Mouse (Mus musculus) hindbrain, embryonic 16.5 days (tissue): ENCODE data around the gene Xab2. TPM values are rescaled to one million over a fixed set of nuclear protein-coding genes. Genes with fewer than 3 reads are reported as not detected.

Experiments
- ATAC-seq: fragments of 200-750 bp; cut with Nextera tagmentation; 2 replicates; pipeline ENCODE4 v1.8.0; 2017; ENCODE audit warnings: moderate TSS enrichment, moderate library complexity
- H3K27ac ChIP-seq: fragments of 300-500 bp; sonication (generic); 2 replicates; pipeline ENCODE4 v1.5.1; 2014; ENCODE audit warnings: low read depth, mild to moderate bottlenecking, control low read depth, low read length, moderate library complexity
- H3K27me3 ChIP-seq: fragments of 300-500 bp; sonication (generic); replicated peaks from 2 replicates; pipeline ENCODE4 v1.6.1; 2014; ENCODE audit warnings: low read length; ENCODE audit not compliant: control insufficient read depth, insufficient read depth
- H3K36me3 ChIP-seq: fragments of 300-500 bp; sonication (generic); 2 replicates; pipeline ENCODE4 v1.6.1; 2014; ENCODE audit warnings: mild to moderate bottlenecking, low read length, moderate library complexity, mixed read lengths; ENCODE audit not compliant: control insufficient read depth, insufficient read depth
- H3K4me1 ChIP-seq: fragments of 300-500 bp; sonication (generic); 2 replicates; pipeline ENCODE4 v1.6.1; 2014; ENCODE audit warnings: low read depth, low read length; ENCODE audit not compliant: control insufficient read depth, insufficient read depth
- H3K4me2 ChIP-seq: fragments of 300-500 bp; sonication (generic); 2 replicates; pipeline ENCODE4 v1.6.1; 2014; ENCODE audit warnings: mild to moderate bottlenecking, low read length, control low read depth, moderate library complexity
- H3K4me3 ChIP-seq: fragments of 300-500 bp; sonication (generic); 2 replicates; pipeline ENCODE4 v1.5.1; 2014; ENCODE audit warnings: mild to moderate bottlenecking, low read length, control low read depth, moderate library complexity
- H3K9ac ChIP-seq: fragments of 300-500 bp; sonication (generic); 2 replicates; pipeline ENCODE4 v1.6.1; 2014; ENCODE audit warnings: low read depth, mild to moderate bottlenecking, control low read depth, low read length, moderate library complexity
- H3K9me3 ChIP-seq: fragments of 300-500 bp; sonication (generic); 2 replicates; pipeline ENCODE4 v1.6.1; 2014; ENCODE audit warnings: mild to moderate bottlenecking, low read length, moderate library complexity; ENCODE audit not compliant: control insufficient read depth
- WGBS: fragments of 180-500 bp; shearing (Covaris S2); extraction: QIAGEN DNeasy Blood & Tissue Kit; methylation state at CpG from one replicate; pipeline ENCODE4 v1.1.7; 2014; 5-methylcytosine and 5-hydroxymethylcytosine counted together
- polyA plus RNA-seq: library from polyadenylated mRNA; unstranded; fragments of >200 nt; fragmentation: Nextera tagmentation; extraction: Ambion mirVana; gene quantifications from 2 replicates; pipeline ENCODE4 v1.2.1, GENCODE M21; 2015

The Xab2 gene
- 46.7 and 51.4 TPM in 2 replicates for polyA plus RNA-seq

GRCm38 (mm10) chr8:3621199-3621970 is at the start of gene Xab2, which contains the start of gene Pet100:
TSS of gene Xab2 (minus strand) at chr8:3621316.
TSS of gene Pet100 (plus strand) at chr8:3621548.
- Histone ChIP-seq H3K9ac (peak within 1 kb of the TSS; percentile 79), H3K27me3 (no peaks in the 10 kb centered on the region), H3K4me1 (peaks cover 16% of the 10 kb centered on the region), H3K9me3 (no peaks in the 10 kb centered on the region), H3K36me3 (peaks cover 13% of the 10 kb centered on the region), H3K4me3 (peak within 1 kb of the TSS; percentile 83), H3K4me2 (peak within 1 kb of the TSS; percentile 94), H3K27ac (no peak within 1 kb of the TSS)
- under 1% methylated on average over 37 of the region's 37 CpGs for WGBS
- ATAC-seq, result peak; percentile 97

GRCm38 (mm10) chr8:3670388-3670787 is 49.3 kb upstream of the Xab2 start:
- no peak overlapping the region for H3K4me2 ChIP-seq
- ATAC-seq, result no peak
- H3K4me3 ChIP-seq, result no peak overlapping the region
- H3K9ac ChIP-seq, result no peak overlapping the region
- no peaks in the 10 kb centered on the region; the same call in 1 of the 2 replicates for H3K4me1 ChIP-seq
- no peaks in the 10 kb centered on the region for H3K36me3 ChIP-seq
- no peaks in the 10 kb centered on the region for H3K9me3 ChIP-seq
- no peaks in the 10 kb centered on the region for H3K27me3 ChIP-seq
- WGBS, result 87% methylated on average over 2 of the region's 2 CpGs
- no peak overlapping the region for H3K27ac ChIP-seq

GRCm38 (mm10) chr8:3665507-3665906 is 44.4 kb upstream of the Xab2 start, which contains the start of gene Mcemp1:
TSS of gene Mcemp1 (plus strand) at chr8:3665754.
- Histone ChIP-seq H3K36me3 (no peaks in the 10 kb centered on the region), H3K9ac (no peak within 1 kb of the TSS), H3K27ac (no peak within 1 kb of the TSS), H3K4me1 (no peaks in the 10 kb centered on the region), H3K4me2 (no peak within 1 kb of the TSS), H3K9me3 (no peaks in the 10 kb centered on the region), H3K4me3 (no peak within 1 kb of the TSS), H3K27me3 (no peaks in the 10 kb centered on the region)
- 79% methylated on average over 6 of the region's 6 CpGs for WGBS
- no peak for ATAC-seq

GRCm38 (mm10) chr8:3664405-3664804 is 43.3 kb upstream of the Xab2 start:
- H3K4me2 ChIP-seq, result no peak overlapping the region
- H3K9me3 ChIP-seq, result no peaks in the 10 kb centered on the region
- ATAC-seq, result no peak
- no peak overlapping the region for H3K9ac ChIP-seq
- H3K36me3 ChIP-seq, result no peaks in the 10 kb centered on the region
- 76% methylated on average over 5 of the region's 5 CpGs for WGBS
- no peak overlapping the region for H3K4me3 ChIP-seq
- no peaks in the 10 kb centered on the region for H3K27me3 ChIP-seq
- H3K4me1 ChIP-seq, result no peaks in the 10 kb centered on the region
- H3K27ac ChIP-seq, result no peak overlapping the region

- Histone ChIP-seq H3K9me3 (no peaks in the 10 kb centered on the region), H3K27me3 (no peaks in the 10 kb centered on the region), H3K4me2 (no peak overlapping the region), H3K9ac (no peak overlapping the region), H3K4me1 (no peaks in the 10 kb centered on the region; the same call in 1 of the 2 replicates), H3K36me3 (no peaks in the 10 kb centered on the region), H3K4me3 (no peak overlapping the region), H3K27ac (no peak overlapping the region)
- no peak for ATAC-seq
- WGBS, result 89% methylated on average over 8 of the region's 8 CpGs
Observed at GRCm38 (mm10) chr8:3660889-3661288, 39.8 kb upstream of the Xab2 start.

DNA sequence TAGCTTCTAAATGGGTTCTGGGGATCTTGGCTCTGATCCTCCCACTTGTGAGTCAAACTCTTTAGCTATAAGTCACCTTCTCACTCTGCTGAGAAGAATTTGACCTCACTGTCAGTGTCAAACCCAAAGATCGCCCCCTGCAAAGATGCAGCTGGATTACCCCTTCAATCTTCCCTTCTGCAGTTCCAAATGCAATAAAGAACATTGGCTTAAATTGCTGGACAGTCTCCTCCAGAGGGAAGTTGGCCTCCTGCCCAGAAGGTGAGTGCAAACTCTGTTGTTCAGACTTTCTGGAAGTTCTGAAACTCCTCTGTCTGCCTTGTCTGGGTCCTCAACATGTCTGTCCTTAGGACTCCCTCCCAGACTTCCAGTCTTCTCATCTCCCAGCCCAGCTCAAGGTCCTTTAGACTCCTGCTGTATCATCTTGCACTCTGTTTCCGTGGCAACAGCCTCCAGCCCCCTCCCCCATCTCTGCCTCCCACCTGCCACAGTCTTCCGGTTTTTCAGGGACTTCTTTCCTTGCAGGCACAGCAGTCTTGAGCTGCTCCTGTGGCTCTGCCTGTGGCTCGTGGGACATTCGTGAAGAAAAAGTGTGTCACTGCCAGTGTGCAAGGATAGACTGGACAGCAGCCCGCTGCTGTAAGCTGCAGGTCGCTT is 35.7 kb upstream of the Xab2 start:
- H3K27ac ChIP-seq, result no peak overlapping the region
- H3K4me3 ChIP-seq, result 0 out of 2 replicates have a peak overlapping the region, but pooled peaks have one; percentile 6
- 26% methylated on average over 7 of the region's 7 CpGs for WGBS
- no peaks in the 10 kb centered on the region for H3K36me3 ChIP-seq
- no peaks in the 10 kb centered on the region for H3K9me3 ChIP-seq
- H3K9ac ChIP-seq, result no peak overlapping the region
- ATAC-seq, result peak; percentile 76
- H3K4me2 ChIP-seq, result peak overlapping the region; percentile 34
- H3K27me3 ChIP-seq, result no peaks in the 10 kb centered on the region
- no peaks in the 10 kb centered on the region; the same call in 1 of the 2 replicates for H3K4me1 ChIP-seq

DNA sequence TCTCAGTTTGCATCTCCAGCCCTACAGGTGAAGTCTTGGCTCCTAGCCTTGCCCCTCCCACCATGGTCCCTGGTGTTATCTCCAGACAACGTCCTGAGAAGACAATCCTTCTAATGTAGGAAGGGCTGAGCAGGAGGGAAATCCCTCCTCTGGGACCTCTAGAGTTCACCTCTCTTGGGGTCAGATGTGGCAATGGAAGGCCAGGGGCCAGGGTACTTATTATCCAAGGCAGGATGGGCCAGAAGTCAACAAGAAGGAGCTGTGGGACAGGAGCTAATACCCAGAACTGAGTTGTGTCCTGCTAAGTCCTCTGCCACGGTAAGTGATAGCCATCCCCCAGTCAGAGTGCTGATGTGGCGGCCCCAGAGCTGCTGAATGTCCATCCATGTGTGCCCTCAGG is 34.4 kb upstream of the Xab2 start, which contains the start of gene Retn:
Retn (plus strand) TSS at position 245 of the 400 bp plus-strand sequence.
- Histone ChIP-seq H3K36me3 (no peaks in the 10 kb centered on the region), H3K4me1 (no peaks in the 10 kb centered on the region; the same call in 1 of the 2 replicates), H3K27me3 (no peaks in the 10 kb centered on the region), H3K9me3 (no peaks in the 10 kb centered on the region), H3K9ac (no peak within 1 kb of the TSS), H3K27ac (no peak within 1 kb of the TSS), H3K4me3 (no peak within 1 kb of the TSS), H3K4me2 (no peak within 1 kb of the TSS)
- WGBS, result 73% methylated on average over 3 of the region's 3 CpGs
- ATAC-seq, result no peak

GRCm38 (mm10) chr8:3654726-3655508 is 33.8 kb upstream of the Xab2 start:
- WGBS, result 73% methylated on average over 11 of the region's 11 CpGs
- no peaks in the 10 kb centered on the region for H3K36me3 ChIP-seq
- no peak overlapping the region for H3K4me2 ChIP-seq
- H3K9ac ChIP-seq, result no peak overlapping the region
- H3K4me1 ChIP-seq, result no peaks in the 10 kb centered on the region; the same call in 1 of the 2 replicates
- H3K4me3 ChIP-seq, result no peak overlapping the region
- no peak overlapping the region for H3K27ac ChIP-seq
- no peak for ATAC-seq
- H3K9me3 ChIP-seq, result no peaks in the 10 kb centered on the region
- no peaks in the 10 kb centered on the region for H3K27me3 ChIP-seq
